Mouse (Mus musculus): ENCODE measurements around the gene Aff1.

The Aff1 gene

GRCm38 (mm10) chr5:103745635-103746034 is 53.5 kb downstream of the Aff1 start:
- intact Hi-C loops (cut with DNase I): loop anchor here (5.0 kb wide), 1 partner anchor 383 kb away; no protein-coding TSS in a partner anchor

DNA sequence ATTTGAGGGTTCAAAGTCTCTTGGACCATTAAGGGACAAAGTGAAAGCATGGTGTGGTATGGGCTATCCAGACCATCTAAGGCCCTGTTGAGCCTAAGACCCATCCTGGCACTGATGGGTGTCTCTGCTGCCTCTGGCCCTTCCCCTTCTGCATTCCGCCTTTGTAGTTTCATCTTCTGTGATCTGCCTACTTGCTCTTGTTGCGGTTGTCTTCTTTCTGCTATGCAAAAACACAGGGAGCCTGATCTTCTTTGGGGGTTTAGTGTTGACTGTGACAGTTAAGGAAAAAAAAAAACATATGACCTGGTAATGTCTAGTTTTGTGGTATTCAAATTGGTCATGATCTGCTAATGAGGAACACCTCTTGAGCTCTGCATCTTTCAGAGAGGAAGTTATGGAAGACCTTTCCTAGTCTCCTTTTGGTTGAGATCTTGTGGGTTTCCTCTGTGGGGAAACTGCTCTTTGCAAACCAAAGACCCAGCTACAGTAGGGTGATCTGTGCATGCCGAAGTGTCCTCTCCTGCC is 54.4 kb downstream of the Aff1 start:
- intact Hi-C loops (cut with DNase I): loop anchor here (5.0 kb wide), 1 partner anchor 384 kb away; no protein-coding TSS in a partner anchor

DNA sequence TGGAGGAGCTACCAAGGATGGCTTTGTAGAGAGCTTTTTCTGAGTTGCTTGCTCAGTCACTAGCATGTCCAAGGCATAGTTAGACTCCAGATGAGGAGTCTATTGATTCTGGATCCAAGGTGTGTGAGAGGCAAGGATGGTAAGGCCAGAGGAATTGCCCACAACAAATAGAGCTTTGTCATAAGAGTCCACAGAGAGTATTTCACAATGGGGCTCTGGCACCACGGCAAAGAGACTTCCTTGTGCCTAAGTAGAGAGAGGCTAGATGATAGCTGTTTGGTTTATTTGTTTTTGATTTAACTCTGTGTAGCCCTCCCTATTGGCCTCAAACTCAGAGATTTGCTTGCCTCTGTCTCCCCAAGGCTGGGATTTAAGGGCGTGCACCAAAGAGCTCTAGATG is 54.9 kb downstream of the Aff1 start:
- intact Hi-C loops (cut with DNase I): loop anchor here (5.0 kb wide), 1 partner anchor 385 kb away; no protein-coding TSS in a partner anchor

DNA sequence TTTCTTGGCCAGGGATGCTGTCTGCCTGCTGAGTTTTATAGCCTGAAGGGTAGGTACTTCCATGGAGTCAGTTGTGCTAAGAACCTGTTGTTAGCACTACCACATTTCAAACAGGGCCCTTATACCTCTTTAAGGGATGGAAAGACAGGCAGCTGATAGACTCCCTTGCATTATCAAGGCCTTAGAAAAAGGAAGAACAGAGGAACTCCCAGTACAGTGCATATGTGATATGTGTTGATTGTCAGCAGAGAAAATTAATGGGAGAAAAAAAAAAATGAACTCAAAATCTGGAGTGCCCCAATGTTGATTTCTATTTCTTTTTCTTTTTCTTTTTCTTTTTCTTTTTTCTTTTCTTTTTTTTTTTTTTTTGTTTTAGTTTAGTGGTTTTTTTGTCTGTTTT is 56.2 kb downstream of the Aff1 start:
- intact Hi-C loops (cut with DNase I): loop anchor here (5.0 kb wide), 1 partner anchor 386 kb away; no protein-coding TSS in a partner anchor

- intact Hi-C loops (cut with DNase I): loop anchor here (5.0 to 10.0 kb wide), 4 partner anchors 38 to 387 kb away; partner anchors contain the start of gene Aff1
Measured at GRCm38 (mm10) chr5:103749465-103750285, 57.5 kb downstream of the Aff1 start.

DNA sequence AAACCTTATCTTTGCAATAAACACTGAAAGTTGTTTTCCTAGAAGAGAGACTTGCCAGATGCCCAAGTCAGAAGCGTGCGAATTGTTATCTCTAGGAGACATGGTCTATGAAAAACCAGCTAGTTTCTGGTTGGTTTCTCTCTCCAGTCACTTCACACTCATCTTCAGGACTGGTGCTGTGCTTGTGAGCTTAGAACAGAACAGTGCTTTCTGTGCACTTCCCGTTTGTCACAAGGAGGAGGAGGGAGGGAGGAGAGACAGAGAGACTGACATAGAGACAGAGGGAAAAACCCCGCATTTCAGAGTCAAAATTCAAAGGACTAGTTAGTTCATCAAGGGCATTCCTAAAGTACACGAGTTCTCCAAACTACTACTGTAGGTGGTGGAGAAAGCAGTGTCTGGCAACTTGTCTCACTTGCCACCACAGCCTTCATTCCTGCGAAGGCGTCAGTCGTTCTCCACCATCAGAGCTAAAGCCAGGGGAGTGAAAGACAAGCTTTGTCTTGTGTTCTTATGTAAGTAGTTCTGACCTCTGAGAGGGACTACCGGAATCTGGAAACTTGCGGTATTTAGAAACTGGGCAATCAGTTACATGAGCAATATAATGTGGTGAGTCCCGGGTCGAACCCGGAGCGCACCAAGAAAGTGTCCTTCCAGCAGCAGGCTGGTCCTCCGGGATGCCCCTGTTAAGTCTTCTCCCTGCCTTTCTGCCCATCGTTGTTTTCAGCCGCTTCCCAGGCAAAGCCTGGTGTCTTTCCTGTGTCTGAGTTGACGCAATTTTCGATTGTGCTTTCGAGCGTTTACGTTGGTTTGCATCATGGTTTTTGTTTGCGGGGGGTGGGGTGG is 60.7 kb downstream of the Aff1 start:
- intact Hi-C loops (cut with DNase I): loop anchor here (5.0 to 10.0 kb wide), 3 partner anchors 34 to 64 kb away; partner anchors contain the start of gene Aff1

DNA sequence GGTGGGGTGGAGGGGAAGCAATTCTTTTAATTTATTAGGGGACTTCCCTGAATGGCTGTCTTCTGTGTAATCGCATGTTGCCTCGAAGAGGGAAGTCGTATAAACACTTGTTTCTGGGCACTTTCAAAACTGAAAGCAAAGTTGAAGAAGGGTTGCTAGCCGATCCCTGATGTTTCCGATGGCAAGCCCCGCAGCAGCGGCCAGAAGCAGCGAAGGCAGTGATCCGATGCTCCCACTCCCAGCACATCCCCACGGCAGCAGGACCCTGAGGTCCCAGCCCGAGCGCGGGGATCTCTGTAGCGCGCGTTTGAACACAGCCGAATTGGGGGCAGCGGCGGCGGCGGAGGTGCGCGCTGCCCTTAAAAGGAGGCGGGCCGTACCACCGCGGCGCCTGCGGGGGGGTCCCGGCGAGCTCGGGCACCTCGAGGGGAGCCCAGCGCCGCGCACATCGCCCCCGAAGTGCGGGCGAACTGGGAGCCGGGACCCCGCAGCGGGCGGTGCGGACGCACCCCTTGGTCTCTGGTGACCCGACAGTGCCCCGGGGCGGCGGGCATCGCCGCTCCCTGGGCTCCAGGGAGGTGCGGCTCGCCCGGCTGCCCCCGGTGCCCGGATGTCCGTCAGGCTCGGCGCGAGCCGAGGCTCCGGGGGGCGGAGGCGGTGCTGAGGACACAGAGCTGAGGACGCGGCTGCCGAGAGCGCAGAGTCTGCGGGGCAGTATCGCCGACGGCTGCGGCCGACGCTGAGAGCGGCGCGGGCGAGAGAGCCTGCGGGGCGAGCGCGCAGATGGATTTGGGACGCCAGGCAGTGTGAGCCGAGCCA is 61.5 kb downstream of the Aff1 start:
- intact Hi-C loops (cut with DNase I): loop anchor here (5.0 to 10.0 kb wide), 3 partner anchors 34 to 64 kb away; partner anchors contain the start of gene Aff1

- intact Hi-C loops (cut with DNase I): loop anchor here (5.0 to 10.0 kb wide), 3 partner anchors 33 to 63 kb away; partner anchors contain the start of gene Aff1
Measured at GRCm38 (mm10) chr5:103754330-103755134, 62.4 kb downstream of the Aff1 start.

- intact Hi-C loops (cut with DNase I): loop anchor here (10.0 kb wide), 1 partner anchor 60 kb away; the partner anchor contains the start of gene Aff1
Measured at GRCm38 (mm10) chr5:103755135-103755487, 62.9 kb downstream of the Aff1 start.

GRCm38 (mm10) chr5:103756231-103756714 is 64.1 kb downstream of the Aff1 start:
- intact Hi-C loops (cut with DNase I): loop anchor here (10.0 kb wide), 1 partner anchor 61 kb away; the partner anchor contains the start of gene Aff1

- intact Hi-C loops (cut with DNase I): loop anchor here (10.0 kb wide), 1 partner anchor 64 kb away; the partner anchor contains the start of gene Aff1
Measured at GRCm38 (mm10) chr5:103758491-103758890, 66.3 kb downstream of the Aff1 start.

GRCm38 (mm10) chr5:103759489-103760424 is 67.6 kb downstream of the Aff1 start:
- intact Hi-C loops (cut with DNase I): loop anchor here (10.0 kb wide), 1 partner anchor 65 kb away; the partner anchor contains the start of gene Aff1

GRCm38 (mm10) chr5:103760425-103761131 is 68.4 kb downstream of the Aff1 start:
- intact Hi-C loops (cut with DNase I): no loop called here

DNA sequence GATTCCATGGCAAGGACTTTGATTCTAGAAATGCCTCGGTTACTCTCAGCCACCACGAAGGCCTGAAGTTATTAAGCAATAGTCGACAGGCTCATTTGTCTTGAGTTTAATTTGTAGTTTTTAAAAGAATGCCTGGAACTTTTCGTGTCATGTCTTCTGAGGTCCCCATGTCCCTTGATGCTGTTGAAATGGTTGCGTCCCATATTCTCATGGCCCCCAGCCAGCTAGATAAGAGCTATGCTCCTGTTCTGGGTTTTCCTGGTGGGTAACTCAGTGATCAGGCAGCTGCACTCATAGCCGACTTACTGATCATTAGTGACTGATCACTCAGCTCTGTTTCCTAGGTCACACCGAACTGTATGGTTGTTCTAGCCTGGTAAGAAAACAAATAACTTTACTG is 69.6 kb downstream of the Aff1 start:
- intact Hi-C loops (cut with DNase I): no loop called here

GRCm38 (mm10) chr5:103762850-103763254 is 70.7 kb downstream of the Aff1 start:
- intact Hi-C loops (cut with DNase I): no loop called here

- intact Hi-C loops (cut with DNase I): no loop called here
Measured at GRCm38 (mm10) chr5:103765356-103765755, 73.2 kb downstream of the Aff1 start.

DNA sequence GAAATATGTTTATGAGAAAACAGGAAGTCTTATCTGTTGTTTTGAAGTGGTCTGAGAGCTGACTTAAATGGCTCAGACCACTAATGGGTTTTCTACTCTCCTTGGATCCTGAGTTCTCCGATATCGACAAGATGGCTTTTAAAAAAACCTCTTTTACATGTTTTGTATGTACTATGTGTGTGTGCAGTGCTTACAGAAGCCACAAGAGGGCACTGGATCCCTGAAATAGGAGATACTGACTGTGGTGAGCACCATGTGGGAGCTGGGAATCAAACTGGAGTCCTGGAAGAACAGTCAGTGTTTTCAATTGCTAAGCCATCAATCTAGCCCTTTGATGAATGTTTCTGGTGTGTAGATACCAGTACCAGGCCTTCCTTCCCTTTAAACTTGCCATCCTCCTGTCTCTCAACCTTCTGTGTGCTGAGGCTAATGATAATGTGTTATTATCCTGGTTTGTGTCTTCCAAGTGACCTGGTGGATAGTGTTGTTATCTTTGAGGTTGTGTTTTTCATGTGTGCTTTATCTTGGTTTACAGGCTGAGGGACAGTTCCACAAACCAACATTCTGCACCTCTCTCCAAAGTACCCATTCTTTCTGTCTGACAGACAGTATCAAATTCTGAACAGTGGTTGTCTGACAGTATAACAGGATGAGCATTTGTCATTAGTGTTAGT is 73.7 kb downstream of the Aff1 start:
- intact Hi-C loops (cut with DNase I): no loop called here
